Mouse (Mus musculus) forebrain, embryonic 12.5 days (tissue): ENCODE data around the gene Dnmt3b. TPM values are rescaled to one million over a fixed set of nuclear protein-coding genes. Genes with fewer than 3 reads are reported as not detected.
"Not testable (repeated sequence)": the region's sequence is repeated elsewhere in the genome, so short reads cannot be mapped to it uniquely, and the experiment has no call there.

Experiments used
- ATAC-seq: fragments of 200-750 bp; cut with Nextera tagmentation; 2 replicates; pipeline ENCODE4 v1.8.0; 2017; ENCODE audit warnings: moderate TSS enrichment; ENCODE audit not compliant: low FRiP score
- H3K27ac ChIP-seq: fragments of 300-500 bp; sonication (generic); 2 replicates; pipeline ENCODE4 v1.5.1; 2016; ENCODE audit warnings: mild to moderate bottlenecking
- H3K27me3 ChIP-seq: fragments of 300-500 bp; sonication (generic); 2 replicates; pipeline ENCODE4 v1.6.1; 2016; ENCODE audit warnings: mild to moderate bottlenecking
- H3K36me3 ChIP-seq: fragments of 300-500 bp; sonication (generic); replicated peaks from 2 replicates; pipeline ENCODE4 v1.6.1; 2016; ENCODE audit warnings: mild to moderate bottlenecking
- H3K4me1 ChIP-seq: fragments of 300-500 bp; sonication (generic); 2 replicates; pipeline ENCODE4 v1.6.1; 2016
- H3K4me2 ChIP-seq: fragments of 300-500 bp; sonication (generic); 2 replicates; pipeline ENCODE4 v1.6.1; 2016; ENCODE audit warnings: mild to moderate bottlenecking, moderate library complexity
- H3K4me3 ChIP-seq: fragments of 300-500 bp; sonication (generic); replicated peaks from 2 replicates; pipeline ENCODE4 v1.5.1; 2016; ENCODE audit warnings: mild to moderate bottlenecking
- H3K9ac ChIP-seq: fragments of 300-500 bp; sonication (generic); 2 replicates; pipeline ENCODE4 v1.6.1; 2016; ENCODE audit warnings: mild to moderate bottlenecking
- H3K9me3 ChIP-seq: fragments of 300-500 bp; sonication (generic); 2 replicates; pipeline ENCODE4 v1.6.1; 2016
- WGBS: fragments of 180-500 bp; shearing (Covaris S2); methylation state at CpG from one replicate; pipeline ENCODE4 v1.1.7; 2016; 5-methylcytosine and 5-hydroxymethylcytosine counted together
- polyA plus RNA-seq: library from polyadenylated mRNA; unstranded; fragments of >200 nt; fragmentation: Nextera tagmentation; extraction: Ambion mirVana; gene quantifications from 2 replicates; pipeline ENCODE4 v1.2.1, GENCODE M21; 2016

Gene Dnmt3b
- polyA plus RNA-seq, 1 experiment from 2014 or later = 10.7 TPM

DNA sequence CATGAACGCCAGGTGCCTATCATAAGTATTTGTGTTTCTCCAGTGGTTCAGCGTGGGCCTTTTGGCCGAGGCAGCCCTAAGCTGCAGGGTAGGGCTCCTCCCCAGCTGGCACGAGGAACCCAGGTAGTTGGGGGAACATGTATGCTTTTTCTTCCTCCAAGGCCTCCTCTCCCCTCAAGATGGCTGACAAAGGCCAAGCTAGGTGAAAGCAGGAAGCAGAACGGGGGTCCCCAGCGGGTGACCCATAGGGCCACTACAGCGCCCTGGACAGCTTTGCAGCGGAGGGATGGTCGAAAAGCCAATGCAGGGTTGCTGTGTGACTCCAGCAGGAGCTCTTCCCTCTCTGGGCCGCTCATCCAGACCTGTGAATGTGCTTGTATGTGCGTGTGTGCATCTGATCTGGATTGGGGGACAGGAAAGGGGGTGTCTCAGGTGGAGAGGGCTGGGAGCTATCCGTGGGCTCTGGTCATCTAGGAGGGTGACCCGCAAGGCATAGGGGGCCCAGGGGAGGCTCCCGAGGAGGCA, 415 bp upstream of the Dnmt3b start:
- ATAC-seq = no peak
- H3K4me2 ChIP-seq = peak overlapping the region; percentile 74
- no peaks in the 10 kb centered on the region for H3K36me3 ChIP-seq
- peaks cover 26% of the 10 kb centered on the region for H3K4me1 ChIP-seq
- no peaks in the 10 kb centered on the region for H3K9me3 ChIP-seq
- peak overlapping the region; percentile 88 for H3K4me3 ChIP-seq
- H3K27ac ChIP-seq = peak overlapping the region; percentile 70; the same call in 1 of the 2 replicates
- peaks cover 29% of the 10 kb centered on the region for H3K27me3 ChIP-seq
- H3K9ac ChIP-seq = peak overlapping the region; percentile 86
- 14% methylated on average over 14 of the region's 14 CpGs for WGBS

DNA sequence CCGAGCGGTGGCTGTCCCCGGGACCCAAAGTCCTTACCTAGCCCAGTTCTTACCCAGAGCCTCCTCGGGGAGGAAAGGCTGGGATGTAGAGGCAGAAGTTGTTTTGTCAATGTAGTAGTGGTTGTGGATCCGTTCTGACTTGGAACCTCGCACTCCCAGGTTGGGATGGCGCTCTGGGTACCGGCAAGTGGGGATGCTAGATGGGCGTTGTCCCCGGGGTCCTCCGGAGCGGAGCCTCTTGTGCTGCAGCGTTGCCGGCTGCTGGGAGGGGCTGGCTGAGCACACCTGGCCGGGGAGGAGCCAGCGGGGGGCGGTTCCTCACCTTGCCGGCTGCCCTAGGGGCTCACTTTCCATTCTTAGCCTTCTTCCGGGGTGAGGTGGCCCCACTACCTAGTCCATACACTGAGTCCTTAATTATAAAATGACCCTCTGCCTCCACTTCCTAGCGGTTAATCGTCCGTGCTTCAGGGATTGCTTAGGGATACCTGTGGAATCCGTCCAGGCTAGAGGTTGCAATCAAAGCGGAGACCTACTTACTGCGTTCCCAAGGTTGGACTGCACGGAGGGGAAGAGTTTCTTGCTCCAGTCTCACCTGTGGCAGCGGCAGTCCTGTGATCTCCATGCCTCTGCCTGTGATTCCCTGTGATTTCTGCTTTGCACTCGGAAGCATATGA, 901 bp downstream of the Dnmt3b start:
- 1% methylated on average over 28 of the region's 28 CpGs for WGBS
- peaks cover 26% of the 10 kb centered on the region for H3K4me1 ChIP-seq
- H3K9ac ChIP-seq = peak overlapping the region; percentile 86
- H3K36me3 ChIP-seq = no peaks in the 10 kb centered on the region
- H3K4me3 ChIP-seq = peak overlapping the region; percentile 88
- no peaks in the 10 kb centered on the region for H3K9me3 ChIP-seq
- H3K4me2 ChIP-seq = peak overlapping the region; percentile 74
- peaks cover 29% of the 10 kb centered on the region for H3K27me3 ChIP-seq
- peak; percentile 27; the same call in 1 of the 2 replicates for ATAC-seq
- H3K27ac ChIP-seq = no peak overlapping the region

- Histone ChIP-seq H3K4me3 (no peak overlapping the region), H3K36me3 (no peaks in the 10 kb centered on the region), H3K27me3 (peaks cover 29% of the 10 kb centered on the region), H3K4me2 (no peak overlapping the region), H3K9ac (no peak overlapping the region), H3K27ac (no peak overlapping the region), H3K4me1 (peaks cover 26% of the 10 kb centered on the region), H3K9me3 (no peaks in the 10 kb centered on the region)
- ATAC-seq = no peak
- 32% methylated on average over 3 of the region's 3 CpGs for WGBS
Observed at GRCm38 (mm10) chr2:153651681-153652080, 2.4 kb downstream of the Dnmt3b start.

DNA sequence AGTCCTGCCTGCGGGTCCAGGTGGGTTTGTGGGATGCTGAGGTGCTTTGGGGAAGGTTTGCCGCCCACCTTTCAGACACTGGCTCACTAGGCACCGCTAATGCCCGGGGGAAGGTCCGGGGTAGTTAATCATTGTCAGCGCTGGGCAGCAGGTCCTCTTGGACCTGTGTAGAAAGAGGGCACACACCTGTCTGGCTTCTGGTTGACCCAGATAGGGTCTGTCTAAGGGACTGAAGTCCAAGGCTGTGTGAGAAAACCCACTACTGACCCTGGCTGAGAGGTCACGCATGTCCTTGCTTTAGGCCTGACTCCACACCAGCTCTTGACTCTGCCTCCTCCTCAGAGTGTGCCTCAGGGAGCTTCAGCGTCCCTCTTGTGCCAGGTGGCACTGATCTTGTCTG, 8.4 kb downstream of the Dnmt3b start:
- not testable (repeated sequence) for ATAC-seq, H3K4me2 ChIP-seq, H3K4me3 ChIP-seq, H3K9ac ChIP-seq, H3K4me1 ChIP-seq, H3K27ac ChIP-seq, H3K9me3 ChIP-seq, H3K27me3 ChIP-seq
- H3K36me3 ChIP-seq = peaks cover 10% of the 10 kb centered on the region
- WGBS = 88% methylated on average over 8 of the region's 8 CpGs

- 56% methylated on average over 3 of the region's 3 CpGs for WGBS
- Histone ChIP-seq H3K4me2 (no peak overlapping the region), H3K4me1 (no peaks in the 10 kb centered on the region), H3K27me3 (no peaks in the 10 kb centered on the region), H3K36me3 (peaks cover 13% of the 10 kb centered on the region), H3K4me3 (no peak overlapping the region), H3K9ac (no peak overlapping the region), H3K9me3 (no peaks in the 10 kb centered on the region), H3K27ac (no peak overlapping the region)
- no peak for ATAC-seq
Observed at GRCm38 (mm10) chr2:153660616-153661015, 11.4 kb downstream of the Dnmt3b start.

DNA sequence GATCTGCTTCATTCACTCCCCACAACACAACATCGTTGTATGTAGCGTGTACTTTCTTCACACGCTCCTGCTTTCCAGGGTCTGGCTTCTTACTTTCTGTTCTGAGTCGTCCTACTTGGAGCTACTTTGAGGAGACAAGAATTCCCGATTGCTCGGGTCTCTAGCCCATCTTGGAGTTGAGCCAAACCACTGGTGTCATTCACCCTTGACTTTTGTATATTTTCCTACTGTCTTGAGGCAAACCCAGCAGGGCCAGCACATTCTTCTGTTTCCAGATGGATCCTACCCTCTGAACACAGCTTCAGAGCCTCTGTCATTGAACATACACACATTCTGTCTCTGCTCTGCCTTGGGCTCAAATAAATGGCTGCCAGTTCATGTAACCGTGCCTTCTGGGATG, 16.2 kb downstream of the Dnmt3b start:
- H3K27ac ChIP-seq = no peak overlapping the region
- H3K36me3 ChIP-seq = peaks cover 25% of the 10 kb centered on the region
- no peaks in the 10 kb centered on the region for H3K4me1 ChIP-seq
- ATAC-seq = no peak
- H3K27me3 ChIP-seq = no peaks in the 10 kb centered on the region
- H3K9ac ChIP-seq = no peak overlapping the region
- no peak overlapping the region for H3K4me3 ChIP-seq
- no peaks in the 10 kb centered on the region for H3K9me3 ChIP-seq
- WGBS = 94% methylated on average over 7 of the region's 7 CpGs
- no peak overlapping the region for H3K4me2 ChIP-seq

DNA sequence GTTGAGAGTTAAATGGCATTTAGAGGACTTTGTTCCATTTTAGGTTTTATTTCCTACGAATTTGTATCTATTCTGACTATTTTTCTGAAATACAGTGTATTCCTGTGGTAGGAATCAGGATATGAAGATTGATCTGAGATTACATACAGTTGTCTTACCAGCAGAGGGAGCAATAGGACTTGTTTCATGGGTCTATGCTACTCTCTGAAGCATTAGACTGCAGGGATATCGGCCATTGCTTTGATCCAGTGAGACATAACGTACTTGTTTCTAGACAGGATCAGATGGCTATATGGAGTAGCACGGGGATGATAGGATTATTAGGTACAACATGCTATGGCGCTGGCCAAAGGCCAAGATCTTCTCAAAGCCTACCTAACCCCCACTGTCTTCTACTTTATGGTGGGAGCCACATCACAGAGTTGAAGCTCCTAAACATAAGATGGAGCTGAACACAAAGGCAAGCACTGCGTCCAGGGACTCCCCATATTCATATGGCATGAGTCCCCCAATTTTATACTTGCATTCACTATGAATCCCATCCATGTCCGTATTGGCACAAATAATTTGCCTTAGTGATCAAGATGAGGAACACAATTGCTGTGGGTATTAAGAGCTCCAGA, 19.6 kb downstream of the Dnmt3b start:
- peaks cover 12% of the 10 kb centered on the region for H3K36me3 ChIP-seq
- 0 out of 2 replicates have a peak, but pooled peaks have one; percentile 36 for ATAC-seq

DNA sequence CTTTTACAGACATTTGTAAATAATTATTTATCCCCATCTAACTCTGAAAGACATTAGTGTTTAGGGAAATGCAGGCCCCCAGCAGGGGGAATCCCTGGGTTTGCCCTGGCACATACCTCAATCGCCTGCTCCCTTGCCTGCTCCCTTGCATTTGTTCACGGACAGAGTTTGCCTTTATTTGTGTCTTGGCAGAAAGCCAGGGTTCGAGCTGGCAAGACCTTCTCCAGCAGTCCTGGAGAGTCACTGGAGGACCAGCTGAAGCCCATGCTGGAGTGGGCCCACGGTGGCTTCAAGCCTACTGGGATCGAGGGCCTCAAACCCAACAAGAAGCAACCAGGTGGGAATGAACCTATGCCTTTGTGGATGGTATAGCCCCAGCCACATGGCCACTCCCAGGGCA, 20.9 kb downstream of the Dnmt3b start:
- Histone ChIP-seq H3K27ac (no peak overlapping the region), H3K27me3 (no peaks in the 10 kb centered on the region), H3K9ac (no peak overlapping the region), H3K9me3 (no peaks in the 10 kb centered on the region), H3K4me1 (no peaks in the 10 kb centered on the region), H3K36me3 (peaks cover 12% of the 10 kb centered on the region), H3K4me2 (no peak overlapping the region), H3K4me3 (no peak overlapping the region)
- no peak for ATAC-seq
- whole genome bisulfite sequencing = 72% methylated on average over 5 of the region's 5 CpGs

More for the DNA sequence above, 19.6 kb downstream of the Dnmt3b start:
- H3K4me1 ChIP-seq = no peaks in the 10 kb centered on the region
- no peak overlapping the region for H3K9ac ChIP-seq
- no peak overlapping the region for H3K4me3 ChIP-seq
- no peak overlapping the region for H3K4me2 ChIP-seq
- WGBS = 72% methylated on average over 7 of the region's 7 CpGs
- H3K9me3 ChIP-seq = no peaks in the 10 kb centered on the region
- H3K27me3 ChIP-seq = no peaks in the 10 kb centered on the region
- no peak overlapping the region for H3K27ac ChIP-seq

DNA sequence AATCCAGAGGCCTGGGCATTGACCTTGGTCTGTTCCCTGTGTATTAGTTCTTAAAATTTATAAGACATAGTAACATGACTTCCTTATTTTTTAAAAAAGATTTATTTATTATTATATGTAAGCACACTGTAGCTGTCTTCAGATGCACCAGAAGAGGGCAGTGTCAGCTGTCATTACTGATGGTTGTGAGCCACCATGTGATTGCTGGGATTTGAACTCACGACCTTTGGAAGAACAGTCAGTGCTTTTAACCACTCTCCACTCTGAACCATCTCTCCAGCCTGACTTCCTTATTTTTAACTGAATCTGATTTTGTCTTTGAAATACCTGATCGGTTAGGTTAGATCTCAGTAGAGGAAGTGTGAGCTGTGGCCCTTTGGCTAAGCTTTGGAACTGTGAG, 23.4 kb downstream of the Dnmt3b start:
- Histone ChIP-seq H3K4me3 (no peak overlapping the region), H3K4me1 (no peaks in the 10 kb centered on the region), H3K9ac (no peak overlapping the region), H3K27ac (no peak overlapping the region), H3K4me2 (no peak overlapping the region), H3K27me3 (no peaks in the 10 kb centered on the region), H3K36me3 (peaks cover 23% of the 10 kb centered on the region), H3K9me3 (no peaks in the 10 kb centered on the region)
- no peak for ATAC-seq
- 87% methylated on average over 2 of the region's 2 CpGs for WGBS

GRCm38 (mm10) chr2:153675364-153675763, 26.1 kb downstream of the Dnmt3b start:
- H3K36me3 ChIP-seq = peaks cover 19% of the 10 kb centered on the region
- not testable (repeated sequence) for H3K4me3 ChIP-seq, ATAC-seq, H3K9ac ChIP-seq, H3K27me3 ChIP-seq, H3K9me3 ChIP-seq, H3K4me2 ChIP-seq, H3K27ac ChIP-seq, H3K4me1 ChIP-seq
- 81% methylated on average over 1 of the region's 1 CpGs for WGBS

GRCm38 (mm10) chr2:153676944-153677343, 27.7 kb downstream of the Dnmt3b start:
- H3K27me3 ChIP-seq = no peaks in the 10 kb centered on the region
- H3K9ac ChIP-seq = no peak overlapping the region
- no peak overlapping the region for H3K4me2 ChIP-seq
- no peak overlapping the region for H3K27ac ChIP-seq
- no peaks in the 10 kb centered on the region for H3K4me1 ChIP-seq
- no peak overlapping the region for H3K4me3 ChIP-seq
- H3K36me3 ChIP-seq = peaks cover 24% of the 10 kb centered on the region
- H3K9me3 ChIP-seq = no peaks in the 10 kb centered on the region
- WGBS = 94% methylated on average over 6 of the region's 6 CpGs
- no peak for ATAC-seq

DNA sequence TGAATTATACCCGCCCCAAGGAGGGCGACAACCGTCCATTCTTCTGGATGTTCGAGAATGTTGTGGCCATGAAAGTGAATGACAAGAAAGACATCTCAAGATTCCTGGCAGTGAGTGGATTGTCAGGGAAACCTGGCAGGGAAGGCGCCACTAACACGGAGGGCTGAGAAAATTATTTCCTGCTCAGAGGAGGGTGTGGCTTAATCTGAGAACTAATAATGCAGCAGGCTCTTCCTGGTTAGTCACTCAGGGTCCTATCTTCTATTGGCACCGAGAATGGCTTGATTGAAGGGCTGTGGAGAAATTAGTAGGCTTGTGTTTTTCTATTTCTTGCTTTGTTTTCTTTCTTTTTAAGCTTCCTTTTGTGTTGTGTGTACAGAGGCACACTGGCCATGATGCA, 28.3 kb downstream of the Dnmt3b start:
- no peak overlapping the region for H3K27ac ChIP-seq
- H3K27me3 ChIP-seq = no peaks in the 10 kb centered on the region
- no peak overlapping the region for H3K4me3 ChIP-seq
- peaks cover 24% of the 10 kb centered on the region for H3K36me3 ChIP-seq
- no peaks in the 10 kb centered on the region for H3K4me1 ChIP-seq
- ATAC-seq = no peak
- WGBS = 92% methylated on average over 7 of the region's 7 CpGs
- no peaks in the 10 kb centered on the region for H3K9me3 ChIP-seq
- H3K9ac ChIP-seq = no peak overlapping the region
- no peak overlapping the region for H3K4me2 ChIP-seq

DNA sequence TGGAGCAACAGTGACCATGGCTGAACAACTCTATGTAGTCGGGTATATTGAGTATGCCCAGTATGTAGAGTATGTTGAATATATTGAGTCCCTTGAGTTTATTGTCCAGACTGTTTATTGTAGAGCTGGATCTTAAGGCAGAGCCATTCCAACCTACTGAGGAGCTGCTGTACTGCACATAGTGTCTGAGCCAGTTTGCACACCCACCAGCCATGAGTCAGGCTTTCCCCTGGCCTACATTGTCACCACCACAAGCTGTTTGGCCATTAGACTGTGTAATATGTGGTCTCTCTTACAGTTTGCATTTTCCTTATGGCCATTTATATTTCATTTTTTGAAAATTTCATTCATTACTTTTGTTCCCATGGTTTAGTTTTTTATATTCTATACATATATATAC, 30.7 kb downstream of the Dnmt3b start:
- Histone ChIP-seq H3K36me3 (peaks cover 24% of the 10 kb centered on the region), H3K9ac (no peak overlapping the region), H3K4me3 (no peak overlapping the region), H3K4me2 (no peak overlapping the region), H3K4me1 (no peaks in the 10 kb centered on the region), H3K27ac (no peak overlapping the region), H3K27me3 (no peaks in the 10 kb centered on the region), H3K9me3 (no peaks in the 10 kb centered on the region)
- no peak for ATAC-seq
- WGBS = 100% methylated on average over 1 of the region's 1 CpGs
